Mouse (Mus musculus) liver, postnatal 0 days (tissue): ENCODE data around the gene Gm17662. TPM values are rescaled to one million over a fixed set of nuclear protein-coding genes. Genes with fewer than 3 reads are reported as not detected.
A peak's percentile ranks its signal among the peaks of the same experiment; 100 is the strongest.

Experiments used
- ATAC-seq: fragments of 200-750 bp; cut with Nextera tagmentation; 2 replicates; pipeline ENCODE4 v1.8.0; 2017; ENCODE audit warnings: mild to moderate bottlenecking, moderate library complexity
- DNase-seq: peaks from one replicate; pipeline ENCODE4 v3.0.0-alpha.2; 2016
- H3K27ac ChIP-seq: fragments of 300-500 bp; sonication (generic); 2 replicates; pipeline ENCODE4 v1.5.1; 2014; ENCODE audit warnings: antibody characterized with exemption, moderate library complexity, mild to moderate bottlenecking, low read depth
- H3K27me3 ChIP-seq: fragments of 300-500 bp; sonication (generic); 2 replicates; pipeline ENCODE4 v1.6.1; 2014; ENCODE audit warnings: low read length, control low read depth, mixed read lengths; ENCODE audit not compliant: insufficient read depth
- H3K36me3 ChIP-seq: fragments of 300-500 bp; sonication (generic); replicated peaks from 2 replicates; pipeline ENCODE4 v1.6.1; 2014; ENCODE audit warnings: mild to moderate bottlenecking, control low read depth, low read length, moderate library complexity, mixed read lengths; ENCODE audit not compliant: insufficient read depth
- H3K4me1 ChIP-seq: fragments of 300-500 bp; sonication (generic); 2 replicates; pipeline ENCODE4 v1.6.1; 2014; ENCODE audit warnings: antibody characterized with exemption, mild to moderate bottlenecking, control low read depth; ENCODE audit not compliant: insufficient read depth
- H3K4me2 ChIP-seq: fragments of 300-500 bp; sonication (generic); 2 replicates; pipeline ENCODE4 v1.6.1; 2014; ENCODE audit warnings: low read depth, mild to moderate bottlenecking, low read length, moderate library complexity, mixed read lengths
- H3K4me3 ChIP-seq: fragments of 300-500 bp; sonication (generic); 2 replicates; pipeline ENCODE4 v1.5.1; 2014; ENCODE audit warnings: low read depth, low read length
- H3K9ac ChIP-seq: fragments of 300-500 bp; sonication (generic); replicated peaks from 2 replicates; pipeline ENCODE4 v1.6.1; 2014; ENCODE audit warnings: mild to moderate bottlenecking, moderate library complexity
- H3K9me3 ChIP-seq: fragments of 300-500 bp; sonication (generic); 2 replicates; pipeline ENCODE4 v1.6.1; 2016; ENCODE audit warnings: mild to moderate bottlenecking, control low read depth, low read length, mixed read lengths
- CTCF ChIP-seq: sonication (generic); IDR thresholded peaks from 2 replicates; pipeline ENCODE4 v1.5.1; 2016; ENCODE audit warnings: antibody characterized with exemption, low read depth
- EP300 ChIP-seq: IDR thresholded peaks from 2 replicates; pipeline ENCODE4 v1.6.1; 2016; ENCODE audit warnings: antibody characterized with exemption, low read depth, mild to moderate bottlenecking
- WGBS: fragments of 180-500 bp; shearing (Covaris S2); extraction: QIAGEN DNeasy Blood & Tissue Kit; methylation state at CpG from one replicate; pipeline ENCODE4 v1.1.7; 2014; ENCODE audit not compliant: insufficient replicate concordance; 5-methylcytosine and 5-hydroxymethylcytosine counted together
- polyA plus RNA-seq: library from polyadenylated mRNA; unstranded; fragments of >200 nt; fragmentation: Nextera tagmentation; extraction: Ambion mirVana; gene quantifications from 2 replicates; pipeline ENCODE4 v1.2.1, GENCODE M21; 2015

The Gm17662 gene
- polyA plus RNA-seq, 1 experiment from 2014 or later: not detected

DNA sequence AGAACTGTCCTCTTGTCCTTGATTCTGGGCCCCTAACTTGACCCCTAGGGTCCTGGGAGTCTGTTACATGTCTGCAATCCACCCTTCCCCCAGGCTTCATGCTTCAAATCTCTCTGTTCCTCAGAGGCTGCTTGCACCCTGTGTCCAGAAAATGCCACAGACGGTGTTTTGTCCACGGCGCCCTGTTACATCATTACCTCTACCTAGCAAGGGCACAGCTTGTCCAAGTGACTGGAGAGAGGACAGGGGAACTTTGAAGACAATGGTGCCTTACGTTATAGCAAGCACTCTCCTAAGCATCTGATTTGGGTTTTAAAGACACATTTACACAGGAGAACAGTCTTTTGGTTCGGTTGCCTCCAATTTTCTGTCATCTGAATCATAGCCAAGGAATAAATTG lies 36.5 kb downstream of the Gm17662 start:
- Histone ChIP-seq H3K4me3 (no peak overlapping the region), H3K9me3 (no peaks in the 10 kb centered on the region), H3K27ac (no peak overlapping the region), H3K4me1 (no peaks in the 10 kb centered on the region; the same call in 1 of the 2 replicates), H3K36me3 (no peaks in the 10 kb centered on the region), H3K4me2 (no peak overlapping the region), H3K27me3 (no peaks in the 10 kb centered on the region), H3K9ac (no peak overlapping the region)
- no peak for DNase-seq
- TF ChIP-seq EP300: no peak
- no peak for TF ChIP-seq CTCF
- WGBS: 70% methylated on average over 5 of the region's 5 CpGs
- no peak for ATAC-seq

- ATAC-seq: no peak
- H3K4me1 ChIP-seq: no peaks in the 10 kb centered on the region; the same call in 1 of the 2 replicates
- H3K27me3 ChIP-seq: no peaks in the 10 kb centered on the region
- 53% methylated on average over 13 of the region's 13 CpGs for WGBS
- peak; percentile 49 for DNase-seq
- H3K4me2 ChIP-seq: no peak overlapping the region
- H3K9ac ChIP-seq: no peak overlapping the region
- no peaks in the 10 kb centered on the region for H3K36me3 ChIP-seq
- peak; percentile 87 for TF ChIP-seq CTCF
- TF ChIP-seq EP300: no peak
- no peak overlapping the region for H3K4me3 ChIP-seq
- H3K9me3 ChIP-seq: no peaks in the 10 kb centered on the region
- no peak overlapping the region for H3K27ac ChIP-seq
These were observed 37.0 kb downstream of the Gm17662 start for GRCm38 (mm10) chr4:104894004-104894734.

DNA sequence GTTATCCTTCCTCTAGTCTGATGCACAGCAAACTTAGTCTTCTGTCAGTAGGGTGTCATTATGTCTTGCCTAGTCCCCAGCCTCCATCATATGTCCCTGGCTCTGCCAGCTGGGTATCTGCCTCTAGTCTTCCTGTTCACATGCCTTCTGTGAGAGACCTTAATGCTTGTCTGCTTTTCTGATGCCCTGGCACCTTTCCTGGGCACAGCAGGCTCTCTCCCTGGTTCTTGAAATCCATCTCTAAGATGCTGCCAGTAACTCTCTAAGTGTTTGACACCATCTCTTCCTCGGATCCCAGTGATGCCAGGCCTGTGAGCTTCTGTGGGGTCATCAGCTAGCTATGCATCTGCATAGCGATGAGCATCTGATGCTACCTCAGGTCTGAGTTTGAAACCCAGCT lies 45.7 kb downstream of the Gm17662 start:
- 65% methylated on average over 2 of the region's 2 CpGs for WGBS
- no peak for ATAC-seq
- Histone ChIP-seq H3K36me3 (no peaks in the 10 kb centered on the region), H3K4me2 (no peak overlapping the region), H3K4me3 (no peak overlapping the region), H3K9me3 (no peaks in the 10 kb centered on the region), H3K9ac (no peak overlapping the region), H3K27me3 (no peaks in the 10 kb centered on the region), H3K4me1 (no peaks in the 10 kb centered on the region), H3K27ac (no peak overlapping the region)
- TF ChIP-seq CTCF (no peak), EP300 (no peak)
- DNase-seq: no peak

DNA sequence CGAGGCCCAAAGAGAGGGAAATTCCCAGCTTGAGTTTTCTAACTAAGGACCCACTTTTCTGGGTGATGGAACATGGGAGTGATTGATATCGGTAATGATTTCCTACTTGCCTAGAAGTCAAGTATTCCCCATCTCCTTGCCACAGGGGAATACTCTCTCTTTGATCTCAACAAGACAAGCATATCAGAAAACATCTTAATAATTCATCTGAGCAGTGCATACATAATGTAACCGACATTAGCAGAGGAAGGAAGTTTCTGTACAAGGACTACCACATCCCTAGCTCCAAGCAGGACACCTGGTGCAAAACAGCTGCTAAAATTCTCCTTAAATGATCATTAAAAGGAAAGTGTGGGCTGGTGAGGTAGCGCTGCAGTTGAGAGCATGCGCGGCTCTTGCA lies 47.9 kb downstream of the Gm17662 start:
- no peaks in the 10 kb centered on the region for H3K27me3 ChIP-seq
- no peak overlapping the region for H3K9ac ChIP-seq
- WGBS: 85% methylated on average over 6 of the region's 6 CpGs
- ATAC-seq (no peak), DNase-seq (no peak)
- no peak for TF ChIP-seq EP300
- no peak for TF ChIP-seq CTCF
- no peak overlapping the region for H3K4me2 ChIP-seq
- H3K36me3 ChIP-seq: no peaks in the 10 kb centered on the region
- no peaks in the 10 kb centered on the region for H3K9me3 ChIP-seq
- no peak overlapping the region for H3K4me3 ChIP-seq
- H3K27ac ChIP-seq: no peak overlapping the region
- H3K4me1 ChIP-seq: no peaks in the 10 kb centered on the region

Other genes starting within 250 kb of the Gm17662 start
- 79.2 and 81.8 TPM in 2 replicates for gene C8b, start 91.0 kb upstream of the Gm17662 start, polyA plus RNA-seq
- gene C8a, start 19.1 kb downstream of the Gm17662 start, polyA plus RNA-seq: 31.1 and 33.1 TPM in 2 replicates
- 1.7 and 1.8 TPM in 2 replicates for gene Fyb2, start 56.1 kb downstream of the Gm17662 start, polyA plus RNA-seq